Mouse (Mus musculus) kidney, embryonic 14.5 days (tissue): ENCODE data around the gene Safb2. TPM values are rescaled to one million over a fixed set of nuclear protein-coding genes. Genes with fewer than 3 reads are reported as not detected.

ENCODE experiments used
- ATAC-seq: fragments of 200-750 bp; cut with Nextera tagmentation; 2 replicates; pipeline ENCODE4 v1.8.0; 2017; ENCODE audit warnings: moderate number of reproducible peaks, mild to moderate bottlenecking, moderate TSS enrichment, moderate library complexity; ENCODE audit not compliant: low FRiP score, low TSS enrichment
- H3K27ac ChIP-seq: fragments of 300-500 bp; sonication (generic); 2 replicates; pipeline ENCODE4 v1.5.1; 2014; ENCODE audit warnings: low read depth, mild to moderate bottlenecking, low read length, moderate library complexity, mixed read lengths
- H3K27me3 ChIP-seq: fragments of 300-500 bp; sonication (generic); 2 replicates; pipeline ENCODE4 v1.6.1; 2014; ENCODE audit warnings: mild to moderate bottlenecking, low read length; ENCODE audit not compliant: control insufficient read depth, insufficient read depth
- H3K36me3 ChIP-seq: fragments of 300-500 bp; sonication (generic); 2 replicates; pipeline ENCODE4 v1.6.1; 2014; ENCODE audit warnings: low read length, mixed read lengths; ENCODE audit not compliant: control insufficient read depth, insufficient read depth
- H3K4me1 ChIP-seq: fragments of 300-500 bp; sonication (generic); 2 replicates; pipeline ENCODE4 v1.6.1; 2014; ENCODE audit warnings: low read length, mixed read lengths; ENCODE audit not compliant: control insufficient read depth, insufficient read depth
- H3K4me2 ChIP-seq: fragments of 300-500 bp; sonication (generic); replicated peaks from 2 replicates; pipeline ENCODE4 v1.6.1; 2014; ENCODE audit warnings: low read depth, mild to moderate bottlenecking, low read length
- H3K4me3 ChIP-seq: fragments of 300-500 bp; sonication (generic); 2 replicates; pipeline ENCODE4 v1.5.1; 2014; ENCODE audit warnings: mild to moderate bottlenecking, low read length
- H3K9ac ChIP-seq: fragments of 300-500 bp; sonication (generic); 2 replicates; pipeline ENCODE4 v1.6.1; 2014; ENCODE audit warnings: low read depth, mild to moderate bottlenecking, low read length, moderate library complexity
- H3K9me3 ChIP-seq: fragments of 300-500 bp; sonication (generic); 2 replicates; pipeline ENCODE4 v1.6.1; 2016; ENCODE audit warnings: low read length; ENCODE audit not compliant: control insufficient read depth
- WGBS: fragments of 180-500 bp; shearing (Covaris S2); extraction: QIAGEN DNeasy Blood & Tissue Kit; methylation state at CpG from one replicate; pipeline ENCODE4 v1.1.7; 2014; 5-methylcytosine and 5-hydroxymethylcytosine counted together
- polyA plus RNA-seq: library from polyadenylated mRNA; unstranded; fragments of >200 nt; fragmentation: Nextera tagmentation; extraction: Ambion mirVana; gene quantifications from 2 replicates; pipeline ENCODE4 v1.2.1, GENCODE M21; 2014

Safb2 gene
- polyA plus RNA-seq, 1 experiment from 2014 or later: 72.3 TPM

DNA sequence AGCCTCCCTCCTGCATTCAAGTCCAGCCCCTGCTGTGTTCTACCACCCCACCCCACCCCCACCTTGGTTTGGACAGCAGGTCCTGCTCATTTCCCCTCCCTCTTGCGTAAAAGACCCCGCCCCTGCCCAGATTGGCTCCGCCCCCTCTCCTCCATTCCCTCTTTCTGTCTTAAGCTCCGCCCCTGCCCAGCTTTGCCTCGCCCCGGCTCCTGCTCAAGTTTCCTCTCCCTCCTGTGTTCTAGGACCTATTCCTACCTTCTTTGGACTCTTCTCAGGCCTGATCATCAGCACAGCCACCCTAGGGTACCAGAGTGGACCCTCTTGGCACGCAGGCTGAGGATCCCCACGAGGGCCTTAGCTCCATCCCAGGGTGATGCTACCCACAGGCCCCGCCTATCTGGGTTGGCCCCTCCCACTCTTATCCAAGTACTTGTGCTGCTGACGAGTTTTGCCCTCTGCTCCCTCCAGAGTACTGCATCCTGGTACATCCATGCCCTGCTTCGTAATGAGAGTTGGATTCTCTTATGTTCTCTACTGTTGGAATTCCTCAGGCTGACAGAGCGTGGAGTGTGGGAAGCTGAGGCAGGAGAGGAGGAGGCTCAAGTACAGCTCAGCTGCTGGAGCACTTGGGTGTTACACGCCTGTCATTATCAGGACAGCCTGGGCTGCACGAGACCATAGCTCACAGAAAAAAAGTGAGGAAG is 27.6 kb upstream of the Safb2 start:
- ATAC-seq: no peak; the same call in 1 of the 2 replicates
- WGBS: 17% methylated on average over 14 of the region's 14 CpGs
- H3K36me3 ChIP-seq: peaks cover 37% of the 10 kb centered on the region
- H3K4me2 ChIP-seq: no peak overlapping the region
- no peaks in the 10 kb centered on the region for H3K9me3 ChIP-seq
- peaks cover 19% of the 10 kb centered on the region for H3K4me1 ChIP-seq
- H3K4me3 ChIP-seq: no peak overlapping the region
- no peak overlapping the region for H3K9ac ChIP-seq
- no peaks in the 10 kb centered on the region for H3K27me3 ChIP-seq
- no peak overlapping the region for H3K27ac ChIP-seq

DNA sequence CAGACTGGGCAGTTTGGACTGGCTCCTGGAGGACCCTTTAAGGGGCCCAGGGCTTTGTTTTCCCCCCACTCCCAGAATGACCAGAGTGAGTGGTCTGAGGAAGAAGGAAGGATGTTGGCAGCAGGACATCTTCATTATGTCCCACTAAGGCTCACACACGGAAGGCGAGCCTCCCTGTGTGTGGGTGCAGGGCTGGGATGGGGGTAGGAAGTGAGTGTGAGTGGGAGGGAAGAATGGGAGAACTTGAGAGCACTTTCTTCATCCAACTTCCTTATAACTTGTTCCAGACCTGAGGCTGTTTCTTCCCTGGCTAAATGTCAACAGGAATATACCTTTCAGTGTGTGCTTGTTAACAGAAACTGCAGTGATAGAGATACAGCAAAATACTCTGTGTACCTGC is 26.9 kb upstream of the Safb2 start:
- no peaks in the 10 kb centered on the region for H3K9me3 ChIP-seq
- ATAC-seq: no peak
- no peak overlapping the region for H3K4me2 ChIP-seq
- H3K9ac ChIP-seq: no peak overlapping the region
- no peak overlapping the region for H3K27ac ChIP-seq
- peaks cover 37% of the 10 kb centered on the region for H3K36me3 ChIP-seq
- peaks cover 19% of the 10 kb centered on the region for H3K4me1 ChIP-seq
- no peaks in the 10 kb centered on the region for H3K27me3 ChIP-seq
- no peak overlapping the region for H3K4me3 ChIP-seq
- 69% methylated on average over 2 of the region's 2 CpGs for WGBS

DNA sequence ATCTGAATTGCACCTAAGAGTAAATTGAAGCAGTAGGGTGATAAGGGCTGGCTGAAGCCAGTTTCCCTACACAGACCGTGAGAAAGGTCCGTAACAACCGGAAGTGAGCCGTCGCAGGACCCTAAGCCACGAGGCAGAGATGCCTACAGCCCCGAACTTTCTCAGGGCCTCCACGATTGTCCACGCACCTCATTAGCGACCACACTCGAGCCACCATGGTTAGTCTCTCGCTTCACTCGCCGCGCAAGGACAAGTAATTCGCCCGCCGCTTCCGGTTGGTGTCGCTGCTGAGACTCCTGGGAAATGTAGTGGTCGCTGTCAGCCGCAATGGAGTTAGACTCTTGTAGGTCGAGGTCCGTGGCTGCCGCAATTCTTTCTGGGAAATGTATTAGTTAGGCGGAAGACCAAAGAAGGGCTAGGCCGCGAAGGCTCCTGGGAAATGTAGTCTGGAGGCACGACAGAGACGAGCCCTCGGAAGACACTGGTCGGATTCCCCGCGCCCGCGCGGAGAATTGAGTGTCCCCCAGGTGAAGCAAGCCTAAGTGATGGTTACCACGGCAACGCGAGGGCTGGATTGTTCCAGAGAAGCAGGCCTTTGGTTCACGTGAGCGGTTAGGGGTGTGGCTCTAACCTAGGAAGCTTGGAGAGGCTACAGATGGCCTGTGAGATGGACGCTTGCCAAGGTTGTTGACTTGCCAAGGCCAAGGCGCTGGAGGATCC is 25.2 kb upstream of the Safb2 start, which contains the start of gene 2410015M20Rik:
2410015M20Rik (minus strand) TSS at position 320 of the 720 bp plus-strand sequence.
- peak within 1 kb of the TSS; percentile 60 for H3K9ac ChIP-seq
- H3K27me3 ChIP-seq: no peaks in the 10 kb centered on the region
- WGBS: under 1% methylated on average over 44 of the region's 44 CpGs
- H3K9me3 ChIP-seq: no peaks in the 10 kb centered on the region
- peak; percentile 85 for ATAC-seq
- H3K27ac ChIP-seq: peak within 1 kb of the TSS; percentile 53; the same call in 1 of the 2 replicates
- H3K4me1 ChIP-seq: peaks cover 11% of the 10 kb centered on the region
- H3K4me3 ChIP-seq: peak within 1 kb of the TSS; percentile 42
- H3K4me2 ChIP-seq: peak within 1 kb of the TSS; percentile 61
- peaks cover 37% of the 10 kb centered on the region for H3K36me3 ChIP-seq

DNA sequence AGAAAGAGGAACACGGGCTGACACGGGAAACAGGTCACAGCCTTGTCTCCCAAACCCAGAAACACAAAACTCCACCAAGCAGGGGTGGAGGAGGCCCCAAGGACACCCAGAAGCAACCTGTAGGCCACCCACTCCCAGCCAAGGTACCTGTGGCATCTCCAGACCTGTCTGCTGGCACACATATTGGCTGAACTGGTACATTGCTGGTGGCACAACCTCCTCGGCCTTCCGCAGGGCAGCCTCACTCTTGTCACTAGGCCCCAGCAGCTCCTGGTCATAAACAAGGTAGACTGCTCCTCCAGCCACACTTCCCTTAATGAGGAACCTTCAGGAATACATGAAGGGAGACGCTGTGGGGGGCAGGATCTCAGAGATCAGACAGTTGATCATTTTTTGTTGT is 24.3 kb upstream of the Safb2 start:
- H3K4me1 ChIP-seq: peaks cover 7% of the 10 kb centered on the region
- H3K27me3 ChIP-seq: no peaks in the 10 kb centered on the region
- 33% methylated on average over 5 of the region's 5 CpGs for whole genome bisulfite sequencing
- peak overlapping the region; percentile 42 for H3K4me3 ChIP-seq
- ATAC-seq: no peak
- peak overlapping the region; percentile 61 for H3K4me2 ChIP-seq
- no peak overlapping the region for H3K27ac ChIP-seq
- H3K9ac ChIP-seq: peak overlapping the region; percentile 55; the same call in 1 of the 2 replicates
- no peaks in the 10 kb centered on the region for H3K9me3 ChIP-seq
- H3K36me3 ChIP-seq: peaks cover 41% of the 10 kb centered on the region

DNA sequence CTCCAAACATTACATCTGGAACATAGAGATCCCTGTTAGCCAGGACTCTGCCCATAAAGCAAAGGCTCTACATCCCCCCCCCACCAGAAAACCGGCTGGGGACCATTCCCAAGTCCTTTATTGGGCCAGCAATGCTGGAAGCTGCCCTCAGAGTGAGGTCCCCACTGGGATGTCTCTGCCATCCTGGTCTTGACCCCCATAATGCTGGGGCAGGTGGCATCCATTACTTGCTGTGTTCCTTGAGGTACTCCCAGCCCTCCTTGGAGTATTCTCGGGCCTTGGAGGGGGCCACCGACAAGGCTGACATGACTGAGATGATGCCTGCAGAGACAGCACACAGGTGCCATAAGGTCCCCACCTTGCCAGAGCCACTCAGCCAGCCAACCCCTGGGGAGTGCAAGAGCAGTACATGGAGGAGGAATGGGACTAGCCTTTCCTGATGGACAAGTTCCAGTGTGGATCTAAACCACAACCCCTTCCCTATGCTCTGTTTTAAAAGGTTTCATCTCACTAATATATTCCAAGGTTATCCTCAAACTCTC is 23.2 kb upstream of the Safb2 start:
- Histone ChIP-seq H3K27ac (no peak overlapping the region), H3K4me2 (no peak overlapping the region), H3K9ac (no peak overlapping the region), H3K36me3 (peaks cover 52% of the 10 kb centered on the region), H3K27me3 (no peaks in the 10 kb centered on the region), H3K4me1 (peaks cover 7% of the 10 kb centered on the region), H3K4me3 (no peak overlapping the region), H3K9me3 (no peaks in the 10 kb centered on the region)
- ATAC-seq: no peak
- 63% methylated on average over 3 of the region's 3 CpGs for WGBS

DNA sequence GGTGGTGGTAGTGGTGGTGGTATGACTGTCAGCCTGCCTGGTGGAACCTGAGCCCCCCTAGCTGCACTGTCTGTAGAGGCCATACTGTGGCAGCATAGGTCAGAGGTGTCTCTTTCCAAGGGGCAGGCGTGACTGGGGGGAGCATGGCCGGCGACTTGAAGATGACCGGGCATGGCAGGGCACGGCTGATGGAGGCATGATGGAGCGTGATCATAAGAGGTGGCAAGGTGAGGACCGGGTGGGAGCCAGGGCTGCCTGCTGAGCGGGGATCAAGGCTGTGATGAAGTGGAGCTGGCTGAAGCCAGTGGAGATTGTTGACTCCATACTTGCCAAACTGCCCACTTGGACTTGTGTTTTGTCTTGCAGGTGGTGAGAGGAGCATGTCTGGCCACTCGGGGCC is 21.0 kb upstream of the Safb2 start:
- H3K27me3 ChIP-seq: no peaks in the 10 kb centered on the region
- no peak for ATAC-seq
- H3K9ac ChIP-seq: no peak overlapping the region
- no peaks in the 10 kb centered on the region for H3K9me3 ChIP-seq
- no peak overlapping the region for H3K4me3 ChIP-seq
- no peak overlapping the region for H3K27ac ChIP-seq
- peaks cover 74% of the 10 kb centered on the region for H3K36me3 ChIP-seq
- H3K4me2 ChIP-seq: no peak overlapping the region
- peaks cover 7% of the 10 kb centered on the region for H3K4me1 ChIP-seq
- WGBS: 88% methylated on average over 9 of the region's 9 CpGs

DNA sequence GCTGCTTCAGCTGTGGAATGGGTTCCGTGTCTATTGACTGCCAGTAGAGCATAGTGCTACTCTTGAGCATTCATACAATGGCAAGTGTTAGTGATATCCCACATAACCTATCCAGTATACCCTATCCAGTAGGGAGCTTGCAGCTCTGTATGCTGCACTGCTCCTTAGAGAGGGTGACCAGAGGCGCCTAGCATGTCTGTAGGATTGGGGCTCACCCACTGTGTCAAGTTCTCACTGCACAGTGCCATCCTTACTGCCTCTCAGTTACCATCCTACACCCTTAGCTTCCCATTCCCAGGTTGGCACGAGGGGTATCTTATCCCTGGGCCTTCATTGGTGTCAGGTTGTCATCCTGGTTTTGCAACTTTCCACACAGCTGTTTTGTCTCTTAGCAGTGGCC is 20.0 kb upstream of the Safb2 start:
- Histone ChIP-seq H3K27me3 (no peaks in the 10 kb centered on the region), H3K4me2 (no peak overlapping the region), H3K4me1 (peaks cover 7% of the 10 kb centered on the region), H3K4me3 (no peak overlapping the region), H3K27ac (no peak overlapping the region), H3K9me3 (no peaks in the 10 kb centered on the region), H3K9ac (no peak overlapping the region), H3K36me3 (peaks cover 84% of the 10 kb centered on the region)
- ATAC-seq: no peak
- 92% methylated on average over 3 of the region's 3 CpGs for WGBS

DNA sequence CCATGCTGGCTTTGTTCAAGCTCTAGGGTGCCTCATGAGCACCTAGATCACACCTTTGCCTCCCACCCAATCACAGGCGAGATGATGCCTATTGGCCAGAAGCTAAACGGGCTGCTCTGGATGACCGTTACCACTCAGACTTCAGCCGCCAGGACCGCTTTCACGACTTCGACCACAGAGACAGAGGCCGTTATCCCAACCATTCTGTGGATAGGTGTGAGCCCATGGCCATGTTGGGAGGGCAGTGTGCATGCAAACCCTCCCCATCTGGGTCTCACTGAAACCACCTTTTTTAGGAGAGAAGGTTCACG is 19.6 kb upstream of the Safb2 start:
- 84% methylated on average over 9 of the region's 9 CpGs for WGBS
- no peak overlapping the region for H3K27ac ChIP-seq
- peaks cover 7% of the 10 kb centered on the region for H3K4me1 ChIP-seq
- peaks cover 87% of the 10 kb centered on the region for H3K36me3 ChIP-seq
- no peaks in the 10 kb centered on the region for H3K9me3 ChIP-seq
- no peak overlapping the region for H3K9ac ChIP-seq
- no peak overlapping the region for H3K4me2 ChIP-seq
- H3K4me3 ChIP-seq: no peak overlapping the region
- no peak for ATAC-seq
- no peaks in the 10 kb centered on the region for H3K27me3 ChIP-seq
